Mouse (Mus musculus) CH12.LX (cell line): Measurements from ENCODE around the gene Srpr. TPM values are rescaled to one million over a fixed set of nuclear protein-coding genes. Genes with fewer than 3 reads are reported as not detected.

ENCODE experiments used
- DNase-seq: peaks from one replicate; pipeline ENCODE4 v3.0.0-alpha.2; 2013; ENCODE audit errors: extremely low read depth
- H3K27ac ChIP-seq: 2 replicates; pipeline ENCODE4 v1.5.1; 2012; ENCODE audit warnings: low read depth, mild to moderate bottlenecking, control low read depth, moderate library complexity; ENCODE audit not compliant: insufficient read depth
- H3K27me3 ChIP-seq: replicated peaks from 2 replicates; pipeline ENCODE3; 2012; ENCODE audit warnings: inconsistent platforms
- H3K36me3 ChIP-seq, 2 experiments: replicated peaks in 1 of 2; 2 replicates each; pipeline versions ENCODE3 to v1.6.1; 2012; ENCODE audit warnings: inconsistent platforms in 1 of 2, low read length in 1 of 2, mild to moderate bottlenecking in 1 of 2, mixed read lengths in 1 of 2, moderate library complexity in 1 of 2; ENCODE audit not compliant: control insufficient read depth in 1 of 2, insufficient read depth in 1 of 2
- H3K4me1 ChIP-seq, 2 experiments: 2 replicates each; pipeline ENCODE4 v1.6.1; 2012; ENCODE audit warnings: inconsistent platforms in 1 of 2, moderate library complexity in 1 of 2; ENCODE audit not compliant: insufficient read depth in 2 of 2, control insufficient read depth in 1 of 2
- H3K4me2 ChIP-seq: 2 replicates; pipeline ENCODE4 v1.6.1; 2012; ENCODE audit warnings: low read depth, mild to moderate bottlenecking, control low read depth; ENCODE audit not compliant: poor library complexity, insufficient read depth, severe bottlenecking
- H3K4me3 ChIP-seq, 3 experiments: fragments of 150-350 bp in 1 of 3; sonication (generic) in 1 of 3; replicated peaks in 1 of 3; 2 replicates each; pipeline versions ENCODE3 to v1.5.1; 2011 to 2012; ENCODE audit warnings: low read depth in 2 of 3, low read length in 2 of 3, mild to moderate bottlenecking in 2 of 3, moderate library complexity in 2 of 3, control low read depth in 1 of 3, improper control_type of control experiment in 1 of 3, inconsistent platforms in 1 of 3, mixed read lengths in 1 of 3; ENCODE audit not compliant: poor library complexity in 1 of 3
- H3K79me2 ChIP-seq: replicated peaks from 2 replicates; pipeline ENCODE4 v1.6.1; 2012; ENCODE audit warnings: mild to moderate bottlenecking, moderate library complexity; ENCODE audit not compliant: control insufficient read depth, poor library complexity, insufficient read depth, severe bottlenecking; ENCODE audit errors: extremely low read depth
- H3K9ac ChIP-seq: 2 replicates; pipeline ENCODE4 v1.6.1; 2012; ENCODE audit warnings: low read depth, mild to moderate bottlenecking, control low read depth, moderate library complexity; ENCODE audit not compliant: insufficient read depth
- H3K9me3 ChIP-seq: replicated peaks from 2 replicates; pipeline ENCODE3; 2012; ENCODE audit warnings: low read length, inconsistent platforms, mixed read lengths
- CHD2 ChIP-seq: IDR thresholded peaks from 2 replicates; pipeline ENCODE4 v1.6.1; 2011; ENCODE audit warnings: low read length, improper control_type of control experiment
- CTCF ChIP-seq, 2 experiments: IDR thresholded peaks in 1 of 2; conservative IDR thresholded peaks in 1 of 2; 2 replicates each; pipeline ENCODE4 v1.5.1; 2011 to 2012; ENCODE audit warnings: low read depth in 2 of 2, low read length in 2 of 2, improper control_type of control experiment in 1 of 2, inconsistent platforms in 1 of 2, mild to moderate bottlenecking in 1 of 2, moderate library complexity in 1 of 2
- ELF1 ChIP-seq: IDR thresholded peaks from 2 replicates; pipeline ENCODE4 v1.6.1; 2014; ENCODE audit warnings: low read depth, mild to moderate bottlenecking, inconsistent platforms, low read length, improper control_type of control experiment
- IRF4 ChIP-seq: IDR thresholded peaks from 2 replicates; pipeline ENCODE4 v1.6.1; 2014; ENCODE audit warnings: low read depth, mild to moderate bottlenecking, inconsistent platforms, low read length, improper control_type of control experiment
- JUND ChIP-seq: conservative IDR thresholded peaks from 2 replicates; pipeline ENCODE4 v1.6.1; 2011; ENCODE audit warnings: low read depth, low read length, improper control_type of control experiment
- KAT2A ChIP-seq: IDR thresholded peaks from 2 replicates; pipeline ENCODE4 v1.6.1; 2012; ENCODE audit warnings: low read length, improper control_type of control experiment, inconsistent platforms; ENCODE audit not compliant: insufficient replicate concordance
- MAX ChIP-seq: IDR thresholded peaks from 2 replicates; pipeline ENCODE4 v1.6.1; 2011; ENCODE audit warnings: low read length, improper control_type of control experiment
- MAZ ChIP-seq: IDR thresholded peaks from 2 replicates; pipeline ENCODE4 v1.6.1; 2012; ENCODE audit warnings: low read depth, mild to moderate bottlenecking, inconsistent platforms, low read length, improper control_type of control experiment, moderate library complexity
- MEF2A ChIP-seq: IDR thresholded peaks from 2 replicates; pipeline ENCODE4 v1.6.1; 2014; ENCODE audit warnings: low read depth, mild to moderate bottlenecking, inconsistent platforms, low read length, improper control_type of control experiment, borderline replicate concordance
- MXI1 ChIP-seq: IDR thresholded peaks from 2 replicates; pipeline ENCODE4 v1.6.1; 2011; ENCODE audit warnings: mild to moderate bottlenecking, low read depth, low read length, improper control_type of control experiment
- MYC ChIP-seq: IDR thresholded peaks from 2 replicates; pipeline ENCODE4 v1.6.1; 2011; ENCODE audit warnings: low read depth, mild to moderate bottlenecking, improper control_type of control experiment, low read length
- PAX5 ChIP-seq: IDR thresholded peaks from 2 replicates; pipeline ENCODE4 v1.6.1; 2012; ENCODE audit warnings: low read length, inconsistent platforms, mixed read lengths
- RAD21 ChIP-seq: IDR thresholded peaks from 2 replicates; pipeline ENCODE4 v1.6.1; 2011; ENCODE audit warnings: low read depth, mild to moderate bottlenecking, low read length, improper control_type of control experiment, moderate library complexity
- SMC3 ChIP-seq: IDR thresholded peaks from 2 replicates; pipeline ENCODE4 v1.6.1; 2011; ENCODE audit warnings: low read depth, low read length, improper control_type of control experiment
- TBP ChIP-seq: conservative IDR thresholded peaks from 2 replicates; pipeline ENCODE4 v1.6.1; 2011; ENCODE audit warnings: low read depth, low read length, improper control_type of control experiment
- USF1 ChIP-seq: IDR thresholded peaks from 2 replicates; pipeline ENCODE4 v1.6.1; 2014; ENCODE audit warnings: low read depth, mild to moderate bottlenecking, inconsistent platforms, low read length, improper control_type of control experiment
- USF2 ChIP-seq: conservative IDR thresholded peaks from 2 replicates; pipeline ENCODE4 v1.6.1; 2011; ENCODE audit warnings: low read depth, low read length, improper control_type of control experiment
- ZKSCAN1 ChIP-seq: IDR thresholded peaks from 2 replicates; pipeline ENCODE4 v1.6.1; 2012; ENCODE audit warnings: low read depth, inconsistent platforms, low read length, improper control_type of control experiment, borderline replicate concordance
- ZMIZ1 ChIP-seq: IDR thresholded peaks from 2 replicates; pipeline ENCODE4 v1.6.1; 2012; ENCODE audit warnings: low read depth, mild to moderate bottlenecking, inconsistent platforms, low read length, improper control_type of control experiment
- ZNF384 ChIP-seq: IDR thresholded peaks from 2 replicates; pipeline ENCODE4 v1.6.1; 2012; ENCODE audit warnings: low read depth, low read length, improper control_type of control experiment, inconsistent platforms
- dilution Hi-C: fragments of 300-500 bp; cut with MboI; formaldehyde crosslinking; loops from 2 replicates; pipeline ENCODE4 v1.14.3; 2020; ENCODE audit warnings: low sequenced_read_pairs; ENCODE audit not compliant: extremely low pct_unique_long_range_greater_than_20kb, extremely low pct_ligation_motif_present
- in situ Hi-C: fragments of 300-500 bp; cut with MboI; formaldehyde crosslinking; loops from 3 replicates; pipeline ENCODE4 v1.14.3; 2019; ENCODE audit warnings: low sequenced_read_pairs, low pct_ligation_motif_present, low pct_unique_long_range_greater_than_20kb, mixed read lengths
- polyA plus RNA-seq: library from polyadenylated mRNA; unstranded; fragments of >175 nt; gene quantifications from 2 replicates; pipeline ENCODE4 v1.2.1, GENCODE M21; 2012; ENCODE audit warnings: low read depth; ENCODE audit not compliant: insufficient read length
- total RNA-seq, 2 experiments: library from RNA; depleted of rRNA; stranded (reverse); fragments of 300-350 nt in 1 of 2; fragments of >200 nt in 1 of 2; gene quantifications; 2 replicates each; pipeline ENCODE4 v1.2.3; 2012 to 2014

Gene Srpr
- total and polyA plus RNA-seq, 3 experiments, result 38.2 to 95.0 (median 40.1) TPM

GRCm38 (mm10) chr9:35203536-35203935, 3.6 kb downstream of the Srpr start:
- Histone ChIP-seq H3K36me3 (peaks cover 41 to 57% of the 10 kb centered on the region in 2 experiments), H3K27me3 (no peaks in the 10 kb centered on the region), H3K9me3 (peaks cover 8% of the 10 kb centered on the region), H3K9ac (no peak overlapping the region), H3K4me1 (peaks cover 0 to 24% of the 10 kb centered on the region in 2 experiments; a peak in 2 of 4 replicates), H3K4me3 (no peak overlapping the region), H3K4me2 (no peak overlapping the region), H3K27ac (no peak overlapping the region), H3K79me2 (no peaks in the 10 kb centered on the region; the same call in 1 of the 2 replicates)
- in situ Hi-C loops, result loop anchor here (10.0 kb wide), 1 partner anchor 341 kb away; no protein-coding TSS in a partner anchor
- no peak for DNase-seq
- TF ChIP-seq JUND (no peak), MYC (no peak), IRF4 (no peak), MAZ (no peak), MXI1 (no peak), RAD21 (no peak)
- dilution Hi-C loops, result no loop called here

DNA sequence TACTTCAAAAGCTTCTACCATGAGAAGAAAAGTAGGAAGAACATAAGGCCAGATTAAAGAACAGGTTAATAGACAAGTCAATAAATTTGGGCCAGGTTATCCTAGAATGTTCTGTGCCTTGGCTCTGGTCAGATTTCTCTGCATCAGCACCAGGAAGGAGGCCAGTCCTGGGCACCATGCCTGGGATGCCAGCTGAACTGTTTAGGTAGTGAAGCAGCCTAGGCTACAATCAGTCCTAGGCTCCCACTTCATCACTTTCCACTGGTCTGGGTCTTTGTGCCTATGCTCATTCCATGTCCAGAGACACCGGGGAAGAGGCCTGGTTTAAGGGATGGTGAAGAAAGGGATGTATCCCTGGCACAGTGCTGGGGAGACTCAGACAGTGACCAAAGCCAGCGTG, 4.4 kb downstream of the Srpr start:
- H3K27me3 ChIP-seq, result no peaks in the 10 kb centered on the region
- no peak overlapping the region for H3K27ac ChIP-seq
- H3K4me2 ChIP-seq, result no peak overlapping the region
- no peak for DNase-seq
- H3K79me2 ChIP-seq, result no peaks in the 10 kb centered on the region; the same call in 1 of the 2 replicates
- TF ChIP-seq PAX5 (no peak), MEF2A (no peak), USF1 (no peak), ELF1 (no peak), ZMIZ1 (no peak), ZKSCAN1 (no peak), CTCF (conservative IDR thresholded peaks at IDR 0.05 in 1 of 2, IDR thresholded peaks at IDR 0.05 in 1 of 2; ENCODE audit: low read depth in 2 of 2, low read length in 2 of 2) (no peak), USF2 (no peak), SMC3 (no peak), MAX (no peak), RAD21 (no peak), TBP (no peak), ZNF384 (no peak), JUND (no peak), CHD2 (no peak), KAT2A (no peak)
- in situ Hi-C loops (loop anchor here (10.0 kb wide), 1 partner anchor 340 kb away; no protein-coding TSS in a partner anchor), dilution Hi-C loops (no loop called here)
- H3K36me3 ChIP-seq, result peaks cover 46 to 65% of the 10 kb centered on the region in 2 experiments
- no peak overlapping the region for H3K4me3 ChIP-seq
- no peak overlapping the region for H3K9ac ChIP-seq
- peaks cover 8% of the 10 kb centered on the region for H3K9me3 ChIP-seq
- peaks cover under 1 to 32% of the 10 kb centered on the region in 2 experiments; a peak in 2 of 4 replicates for H3K4me1 ChIP-seq
